Mouse (Mus musculus) intestine, embryonic 16.5 days (tissue): Measurements from ENCODE around the gene Nav3. TPM values are rescaled to one million over a fixed set of nuclear protein-coding genes. Genes with fewer than 3 reads are reported as not detected.

Experiments used
- ATAC-seq: fragments of 200-750 bp; cut with Nextera tagmentation; 2 replicates; pipeline ENCODE4 v1.8.0; 2017; ENCODE audit warnings: moderate TSS enrichment, moderate library complexity
- H3K27ac ChIP-seq: fragments of 300-500 bp; sonication (generic); 2 replicates; pipeline ENCODE4 v1.5.1; 2014; ENCODE audit warnings: mild to moderate bottlenecking, low read length
- H3K27me3 ChIP-seq: fragments of 300-500 bp; sonication (generic); replicated peaks from 2 replicates; pipeline ENCODE4 v1.6.1; 2014; ENCODE audit warnings: low read length, control low read depth, mixed read lengths; ENCODE audit not compliant: control insufficient read depth, insufficient read depth
- H3K36me3 ChIP-seq: fragments of 300-500 bp; sonication (generic); 2 replicates; pipeline ENCODE4 v1.6.1; 2014; ENCODE audit warnings: low read length, control low read depth; ENCODE audit not compliant: control insufficient read depth, insufficient read depth
- H3K4me1 ChIP-seq: fragments of 300-500 bp; sonication (generic); 2 replicates; pipeline ENCODE4 v1.6.1; 2014; ENCODE audit warnings: low read length, control low read depth, mixed read lengths; ENCODE audit not compliant: control insufficient read depth, insufficient read depth
- H3K4me2 ChIP-seq: fragments of 300-500 bp; sonication (generic); 2 replicates; pipeline ENCODE4 v1.6.1; 2014; ENCODE audit warnings: low read depth, low read length, control low read depth
- H3K4me3 ChIP-seq: fragments of 300-500 bp; sonication (generic); 2 replicates; pipeline ENCODE4 v1.5.1; 2014; ENCODE audit warnings: mild to moderate bottlenecking, low read length
- H3K9ac ChIP-seq: fragments of 300-500 bp; sonication (generic); 2 replicates; pipeline ENCODE4 v1.6.1; 2014; ENCODE audit warnings: low read depth, low read length
- H3K9me3 ChIP-seq: fragments of 300-500 bp; sonication (generic); 2 replicates; pipeline ENCODE4 v1.6.1; 2016; ENCODE audit warnings: low read length, control low read depth; ENCODE audit not compliant: control insufficient read depth
- WGBS: fragments of 180-500 bp; shearing (Covaris S2); extraction: QIAGEN DNeasy Blood & Tissue Kit; methylation state at CpG from one replicate; pipeline ENCODE4 v1.1.7; 2014; 5-methylcytosine and 5-hydroxymethylcytosine counted together
- polyA plus RNA-seq: library from polyadenylated mRNA; unstranded; fragments of >200 nt; fragmentation: Nextera tagmentation; extraction: Ambion mirVana; gene quantifications from 2 replicates; pipeline ENCODE4 v1.2.1, GENCODE M21; 2015

Nav3 gene
- polyA plus RNA-seq, 1 experiment from 2014 or later = 0.75 TPM

DNA sequence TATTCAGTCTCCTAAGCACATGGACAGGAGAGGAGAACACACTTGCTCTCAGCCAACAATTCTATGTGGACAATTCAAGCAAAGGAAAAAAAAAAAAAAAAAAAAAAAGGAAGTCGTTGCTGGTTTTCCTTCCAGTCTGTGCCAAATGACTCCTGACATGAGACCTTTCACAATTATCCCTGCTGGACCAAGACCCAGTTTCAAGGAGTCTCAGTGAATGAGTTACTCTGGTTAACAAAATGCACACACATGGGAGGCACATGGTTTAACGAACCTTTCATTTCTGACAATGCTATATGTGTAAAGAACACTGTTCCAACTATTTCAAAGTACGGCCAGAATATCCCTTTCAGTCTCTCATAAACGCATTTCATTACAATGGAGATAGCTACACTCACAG is 552.8 kb downstream of the Nav3 start:
- H3K9ac ChIP-seq = no peak overlapping the region
- no peak overlapping the region for H3K4me2 ChIP-seq
- no peaks in the 10 kb centered on the region for H3K36me3 ChIP-seq
- 77% methylated on average over 4 of the region's 4 CpGs for WGBS
- H3K4me3 ChIP-seq = no peak overlapping the region
- 0 out of 2 replicates have a peak, but pooled peaks cover 2% of the 10 kb centered on the region for H3K4me1 ChIP-seq
- H3K27ac ChIP-seq = no peak overlapping the region
- no peaks in the 10 kb centered on the region for H3K27me3 ChIP-seq
- no peaks in the 10 kb centered on the region for H3K9me3 ChIP-seq
- no peak for ATAC-seq

DNA sequence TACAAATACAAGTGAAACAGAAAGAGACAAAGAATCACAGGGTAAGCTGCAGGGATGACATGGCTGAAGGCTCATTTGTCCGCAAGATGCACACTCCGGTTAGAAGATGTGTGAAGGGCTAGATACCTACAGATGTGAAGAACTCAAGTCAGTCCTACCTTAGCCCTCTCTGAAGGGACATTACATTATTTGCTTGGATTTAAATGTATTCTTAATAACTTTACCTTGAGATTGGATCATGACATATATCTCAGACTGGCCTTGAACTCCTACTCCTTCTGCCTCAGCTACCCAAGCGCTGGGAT is 566.9 kb downstream of the Nav3 start:
- ATAC-seq = no peak
- Histone ChIP-seq H3K9ac (no peak overlapping the region), H3K4me1 (no peaks in the 10 kb centered on the region), H3K36me3 (no peaks in the 10 kb centered on the region), H3K27ac (no peak overlapping the region), H3K4me3 (no peak overlapping the region), H3K27me3 (no peaks in the 10 kb centered on the region), H3K9me3 (no peaks in the 10 kb centered on the region), H3K4me2 (no peak overlapping the region)
- 90% methylated on average over 3 of the region's 3 CpGs for WGBS

DNA sequence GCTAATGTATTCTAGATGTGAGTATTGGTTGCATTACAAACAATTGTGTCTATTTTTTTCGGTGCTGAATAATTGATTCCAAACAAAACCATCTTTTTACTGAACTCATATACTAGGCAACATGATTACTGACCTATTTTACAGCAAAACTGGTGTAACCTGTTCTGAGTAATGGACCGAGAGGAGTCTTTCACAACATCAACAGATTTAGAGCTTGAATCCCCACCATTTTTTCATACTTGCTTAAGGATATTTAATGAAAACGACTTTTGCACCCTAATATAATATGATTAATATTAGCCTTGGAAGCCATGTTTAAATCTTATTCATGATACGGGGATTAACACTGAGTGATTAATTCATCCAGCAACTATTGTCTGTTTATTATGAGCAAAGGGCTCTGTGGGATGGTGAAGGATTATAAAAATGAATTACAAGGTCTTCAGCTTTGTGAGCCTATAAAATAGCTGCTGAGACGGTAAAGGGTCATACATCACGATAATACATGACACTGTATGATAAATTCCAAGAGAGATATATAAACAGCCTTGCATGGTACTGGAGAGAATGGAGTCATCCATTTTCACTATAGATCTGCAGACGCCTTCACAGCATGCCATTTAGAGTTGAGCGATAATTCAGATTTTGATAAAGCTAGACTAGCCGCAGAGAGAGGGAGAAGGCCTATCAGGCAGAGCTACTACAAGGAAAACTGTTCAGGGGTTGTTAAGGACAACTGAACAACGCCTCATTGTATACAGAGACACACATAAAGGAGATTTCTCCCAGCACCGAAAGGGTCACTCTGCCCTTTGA is 567.4 kb downstream of the Nav3 start:
- ATAC-seq = no peak
- H3K9ac ChIP-seq = no peak overlapping the region
- H3K4me1 ChIP-seq = no peaks in the 10 kb centered on the region
- H3K27ac ChIP-seq = no peak overlapping the region
- no peak overlapping the region for H3K4me3 ChIP-seq
- no peaks in the 10 kb centered on the region for H3K27me3 ChIP-seq
- H3K36me3 ChIP-seq = no peaks in the 10 kb centered on the region
- no peaks in the 10 kb centered on the region for H3K9me3 ChIP-seq
- H3K4me2 ChIP-seq = no peak overlapping the region
- WGBS = 64% methylated on average over 11 of the region's 11 CpGs

DNA sequence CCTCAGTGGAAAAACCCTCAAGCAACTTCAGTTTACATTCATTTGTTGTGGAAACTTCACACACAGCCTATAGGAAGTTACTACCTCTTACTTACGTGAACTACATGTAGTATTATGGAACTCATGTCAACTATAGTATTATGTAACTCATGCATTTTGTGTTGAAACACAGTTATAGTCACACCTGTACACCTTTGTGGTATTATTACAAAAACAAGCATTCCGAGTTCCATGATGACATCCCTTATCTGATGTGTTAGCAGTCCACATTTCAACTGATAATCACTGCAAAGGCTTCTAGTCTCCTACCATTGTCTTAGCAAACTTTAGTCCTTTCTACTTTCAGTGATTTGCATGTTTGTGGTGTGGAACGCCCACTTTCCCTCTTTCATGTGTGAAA is 568.8 kb downstream of the Nav3 start:
- Histone ChIP-seq H3K4me1 (no peaks in the 10 kb centered on the region), H3K4me3 (no peak overlapping the region), H3K4me2 (no peak overlapping the region), H3K27me3 (no peaks in the 10 kb centered on the region), H3K9me3 (no peaks in the 10 kb centered on the region), H3K9ac (no peak overlapping the region), H3K36me3 (no peaks in the 10 kb centered on the region), H3K27ac (no peak overlapping the region)
- WGBS = 81% methylated on average over 3 of the region's 3 CpGs
- no peak for ATAC-seq

GRCm38 (mm10) chr10:109876107-109876506 is 579.9 kb downstream of the Nav3 start:
- Histone ChIP-seq H3K9ac (no peak overlapping the region), H3K36me3 (no peaks in the 10 kb centered on the region), H3K4me2 (no peak overlapping the region), H3K27me3 (no peaks in the 10 kb centered on the region), H3K4me3 (no peak overlapping the region), H3K4me1 (no peaks in the 10 kb centered on the region), H3K9me3 (no peaks in the 10 kb centered on the region), H3K27ac (no peak overlapping the region)
- WGBS = 85% methylated on average over 4 of the region's 4 CpGs
- ATAC-seq = no peak

GRCm38 (mm10) chr10:109875312-109875830 is 580.6 kb downstream of the Nav3 start:
- Histone ChIP-seq H3K4me1 (no peaks in the 10 kb centered on the region), H3K36me3 (no peaks in the 10 kb centered on the region), H3K27ac (no peak overlapping the region), H3K9ac (no peak overlapping the region), H3K4me3 (no peak overlapping the region), H3K9me3 (no peaks in the 10 kb centered on the region), H3K4me2 (no peak overlapping the region), H3K27me3 (no peaks in the 10 kb centered on the region)
- no peak for ATAC-seq

DNA sequence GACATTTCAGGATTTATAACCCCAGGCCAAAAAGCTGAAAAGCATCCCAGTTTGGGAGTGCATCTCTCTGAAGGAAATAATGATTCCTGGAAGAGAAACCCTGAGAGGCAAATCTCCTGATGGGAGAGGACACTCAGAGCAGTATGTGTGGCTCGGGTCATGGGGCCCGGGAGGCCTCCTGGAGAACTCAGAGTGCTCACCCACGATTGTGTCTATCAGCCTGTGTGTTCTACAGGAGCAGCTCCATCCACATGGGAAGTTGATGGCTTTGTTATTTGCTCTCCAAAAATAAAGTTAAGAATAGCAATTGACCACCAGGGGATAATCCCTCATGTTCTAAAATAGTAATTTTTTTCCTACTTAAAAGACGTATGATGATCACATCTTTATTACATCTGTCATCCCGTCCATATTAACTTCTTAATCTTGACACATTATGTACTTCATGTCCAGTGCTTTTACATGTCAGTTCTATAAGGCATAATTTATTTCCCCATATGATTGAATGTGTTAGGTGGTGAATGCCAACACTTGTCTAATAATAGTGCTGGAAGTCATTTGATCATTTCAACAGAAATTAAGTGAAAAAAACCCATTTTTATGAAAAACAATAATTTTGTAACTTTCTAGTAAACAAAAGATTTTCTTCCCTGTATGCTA is 581.2 kb downstream of the Nav3 start:
- ATAC-seq = no peak
- H3K36me3 ChIP-seq = no peaks in the 10 kb centered on the region
- no peak overlapping the region for H3K27ac ChIP-seq

DNA sequence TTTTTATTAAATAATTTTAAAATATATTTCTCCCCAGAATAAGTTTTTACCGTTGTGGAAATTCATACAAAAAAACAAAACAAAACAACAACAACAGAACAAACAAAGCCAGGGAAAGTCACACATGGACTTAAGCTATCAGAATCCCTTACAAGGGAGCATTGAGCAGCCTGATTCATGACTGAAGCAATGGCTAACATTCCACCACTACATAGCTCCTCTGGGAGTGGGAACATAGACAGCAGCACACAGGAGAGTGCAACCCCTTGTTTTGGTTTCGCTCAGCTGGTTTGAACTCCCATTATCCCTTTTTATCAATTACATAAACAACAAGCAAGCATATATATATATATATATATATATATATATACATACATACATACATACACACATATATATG is 589.9 kb downstream of the Nav3 start:
- no peaks in the 10 kb centered on the region for H3K27me3 ChIP-seq
- no peaks in the 10 kb centered on the region for H3K36me3 ChIP-seq
- 81% methylated on average over 2 of the region's 2 CpGs for WGBS
- no peaks in the 10 kb centered on the region for H3K4me1 ChIP-seq
- no peak overlapping the region for H3K27ac ChIP-seq
- H3K9ac ChIP-seq = no peak overlapping the region
- ATAC-seq = no peak
- no peak overlapping the region for H3K4me3 ChIP-seq
- no peak overlapping the region for H3K4me2 ChIP-seq
- H3K9me3 ChIP-seq = no peaks in the 10 kb centered on the region

More for the DNA sequence above, 581.2 kb downstream of the Nav3 start:
- no peak overlapping the region for H3K4me2 ChIP-seq
- H3K4me1 ChIP-seq = no peaks in the 10 kb centered on the region
- no peak overlapping the region for H3K4me3 ChIP-seq
- WGBS = 65% methylated on average over 5 of the region's 5 CpGs
- no peak overlapping the region for H3K9ac ChIP-seq
- H3K9me3 ChIP-seq = no peaks in the 10 kb centered on the region
- no peaks in the 10 kb centered on the region for H3K27me3 ChIP-seq

- H3K9ac ChIP-seq = no peak overlapping the region
- no peaks in the 10 kb centered on the region for H3K9me3 ChIP-seq
- ATAC-seq = no peak
- no peak overlapping the region for H3K4me2 ChIP-seq
- no peak overlapping the region for H3K27ac ChIP-seq
- H3K27me3 ChIP-seq = no peaks in the 10 kb centered on the region
- no peaks in the 10 kb centered on the region for H3K4me1 ChIP-seq
- 31% methylated on average over 2 of the region's 2 CpGs for WGBS
- no peak overlapping the region for H3K4me3 ChIP-seq
- no peaks in the 10 kb centered on the region for H3K36me3 ChIP-seq
Observed at GRCm38 (mm10) chr10:109865391-109865790, 590.6 kb downstream of the Nav3 start.
